Mouse (Mus musculus) stomach, embryonic 15.5 days (tissue): Measurements from ENCODE around the gene Trim44. TPM values are rescaled to one million over a fixed set of nuclear protein-coding genes. Genes with fewer than 3 reads are reported as not detected.

Source experiments
- ATAC-seq: fragments of 200-750 bp; cut with Nextera tagmentation; 2 replicates; pipeline ENCODE4 v1.8.0; 2017; ENCODE audit warnings: low read depth, moderate number of reproducible peaks, moderate TSS enrichment; ENCODE audit not compliant: insufficient read depth, low FRiP score
- H3K27ac ChIP-seq: fragments of 300-500 bp; sonication (generic); 2 replicates; pipeline ENCODE4 v1.5.1; 2015; ENCODE audit warnings: mild to moderate bottlenecking, inconsistent platforms
- H3K27me3 ChIP-seq: fragments of 300-500 bp; sonication (generic); replicated peaks from 2 replicates; pipeline ENCODE4 v1.6.1; 2015; ENCODE audit warnings: inconsistent platforms
- H3K36me3 ChIP-seq: fragments of 300-500 bp; sonication (generic); 2 replicates; pipeline ENCODE4 v1.6.1; 2015; ENCODE audit warnings: inconsistent platforms
- H3K4me1 ChIP-seq: fragments of 300-500 bp; sonication (generic); 2 replicates; pipeline ENCODE4 v1.6.1; 2015; ENCODE audit warnings: inconsistent platforms
- H3K4me2 ChIP-seq: fragments of 300-500 bp; sonication (generic); 2 replicates; pipeline ENCODE4 v1.6.1; 2015; ENCODE audit warnings: mild to moderate bottlenecking, inconsistent platforms
- H3K4me3 ChIP-seq: fragments of 300-500 bp; sonication (generic); replicated peaks from 2 replicates; pipeline ENCODE4 v1.5.1; 2015; ENCODE audit warnings: inconsistent platforms
- H3K9ac ChIP-seq: fragments of 300-500 bp; sonication (generic); 2 replicates; pipeline ENCODE4 v1.6.1; 2015; ENCODE audit warnings: inconsistent platforms
- H3K9me3 ChIP-seq: fragments of 300-500 bp; sonication (generic); 2 replicates; pipeline ENCODE4 v1.6.1; 2016; ENCODE audit warnings: inconsistent platforms
- WGBS: fragments of 180-500 bp; shearing (Covaris S2); methylation state at CpG from one replicate; pipeline ENCODE4 v1.1.7; 2015; 5-methylcytosine and 5-hydroxymethylcytosine counted together
- polyA plus RNA-seq: library from polyadenylated mRNA; unstranded; fragments of >200 nt; fragmentation: Nextera tagmentation; extraction: Ambion mirVana; gene quantifications from 2 replicates; pipeline ENCODE4 v1.2.1, GENCODE M21; 2015

Gene Trim44
- polyA plus RNA-seq, 1 experiment from 2014 or later, result 32.0 TPM

DNA sequence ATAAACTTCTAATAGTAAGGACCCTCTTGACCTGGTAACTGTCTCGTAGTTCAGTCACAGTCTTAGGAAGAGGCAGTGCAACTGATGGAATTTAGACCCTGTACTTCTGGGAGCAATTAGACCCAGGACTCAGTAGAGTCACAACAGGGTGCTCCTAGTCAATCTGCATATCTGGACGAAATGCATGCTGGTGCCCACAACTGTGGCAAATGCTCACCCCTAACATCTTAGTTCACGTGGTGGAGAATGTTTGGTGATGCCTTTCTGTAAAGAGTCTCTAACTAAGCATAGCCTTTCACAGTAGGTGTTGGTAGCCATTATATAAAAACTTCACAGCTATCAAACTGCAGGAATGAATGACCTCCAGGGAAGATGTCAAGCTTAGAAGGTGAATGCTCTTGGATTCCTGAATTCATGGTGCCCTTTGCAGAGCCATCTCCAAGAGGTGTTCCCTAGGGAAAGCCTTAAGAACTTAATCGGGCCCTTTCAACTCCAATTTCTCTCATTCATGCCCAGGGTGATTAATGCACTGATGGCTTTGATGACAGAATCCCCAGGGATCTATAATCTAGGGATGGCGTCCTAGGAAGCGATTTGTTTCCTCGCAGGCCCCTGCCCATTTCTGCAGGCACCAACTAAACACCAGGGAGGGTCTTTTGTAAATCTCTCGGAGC, 29.9 kb upstream of the Trim44 start:
- Histone ChIP-seq H3K4me3 (no peak overlapping the region), H3K36me3 (no peaks in the 10 kb centered on the region), H3K9ac (no peak overlapping the region), H3K27me3 (0 out of 2 replicates have a peak, but pooled peaks cover 2% of the 10 kb centered on the region), H3K27ac (no peak overlapping the region), H3K4me1 (no peaks in the 10 kb centered on the region), H3K9me3 (no peaks in the 10 kb centered on the region), H3K4me2 (no peak overlapping the region)
- WGBS, result 62% methylated on average over 8 of the region's 8 CpGs
- ATAC-seq, result no peak

DNA sequence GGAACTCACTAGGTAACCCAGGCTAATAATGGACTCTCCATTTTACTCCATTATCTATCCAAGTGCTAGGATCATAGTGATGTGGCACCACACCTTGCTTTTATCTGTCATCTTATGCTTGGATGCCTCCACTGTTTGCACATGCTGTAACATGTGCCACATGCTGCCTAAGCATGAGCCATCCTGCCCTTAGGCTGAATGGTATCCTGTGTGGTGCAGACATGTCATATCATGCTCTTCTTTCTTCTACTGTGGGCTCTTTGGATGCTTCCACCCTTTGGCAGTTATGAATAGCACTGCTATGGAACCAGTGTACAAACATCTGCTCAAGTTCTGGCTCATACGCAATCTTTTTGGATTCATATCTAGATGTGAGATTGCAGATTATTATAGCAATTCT, 26.3 kb upstream of the Trim44 start:
- Histone ChIP-seq H3K4me1 (no peaks in the 10 kb centered on the region), H3K27ac (no peak overlapping the region), H3K36me3 (no peaks in the 10 kb centered on the region), H3K9ac (no peak overlapping the region), H3K9me3 (no peaks in the 10 kb centered on the region), H3K27me3 (0 out of 2 replicates have a peak, but pooled peaks cover 2% of the 10 kb centered on the region), H3K4me3 (no peak overlapping the region), H3K4me2 (no peak overlapping the region)
- no peak for ATAC-seq
- WGBS, result 72% methylated on average over 1 of the region's 1 CpGs

DNA sequence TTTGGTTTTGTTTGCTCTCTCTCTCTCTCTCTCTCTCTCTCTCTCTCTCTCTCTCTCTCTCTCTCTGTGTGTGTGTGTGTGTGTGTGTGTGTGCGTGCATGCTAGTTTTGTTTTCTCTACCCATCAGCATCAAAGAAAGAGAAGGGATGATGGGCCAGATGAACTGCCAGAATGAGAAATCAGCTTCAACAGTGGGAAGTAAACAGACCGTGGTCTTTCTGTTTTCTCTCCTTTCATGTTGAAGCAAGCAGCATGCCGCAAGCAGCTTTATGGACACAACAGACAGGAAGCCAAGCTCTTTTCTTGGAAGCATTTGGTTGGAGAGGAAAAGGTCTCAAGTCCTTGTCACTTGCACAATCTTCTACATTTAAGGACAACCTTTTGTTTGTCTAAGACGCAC, 23.5 kb upstream of the Trim44 start:
- Histone ChIP-seq H3K4me1 (no peaks in the 10 kb centered on the region), H3K36me3 (no peaks in the 10 kb centered on the region), H3K9ac (no peak overlapping the region), H3K27me3 (0 out of 2 replicates have a peak, but pooled peaks cover under 1% of the 10 kb centered on the region), H3K9me3 (no peaks in the 10 kb centered on the region), H3K27ac (no peak overlapping the region), H3K4me3 (no peak overlapping the region), H3K4me2 (no peak overlapping the region)
- ATAC-seq, result no peak
- WGBS, result 30% methylated on average over 3 of the region's 4 CpGs

DNA sequence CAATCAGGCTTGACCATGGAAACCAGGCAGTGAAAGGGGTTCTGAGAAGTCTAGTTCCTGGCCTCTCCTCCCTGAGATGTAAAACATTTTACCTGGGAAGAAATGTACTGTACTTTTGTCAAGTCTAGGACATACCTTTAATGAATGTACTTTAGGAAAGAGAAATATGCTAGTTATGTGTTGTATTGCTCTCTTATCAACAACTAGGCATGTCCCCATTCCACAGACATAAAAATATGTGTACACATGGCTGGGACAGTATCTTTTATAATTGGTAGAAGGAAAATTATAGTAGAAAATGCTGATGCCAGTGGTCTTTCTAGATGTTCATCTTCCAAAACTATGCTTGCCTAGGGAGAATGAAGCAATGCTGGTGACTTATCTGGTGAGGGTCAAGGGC, 20.3 kb upstream of the Trim44 start:
- Histone ChIP-seq H3K4me2 (no peak overlapping the region), H3K9ac (no peak overlapping the region), H3K27ac (no peak overlapping the region), H3K4me3 (no peak overlapping the region), H3K9me3 (no peaks in the 10 kb centered on the region), H3K4me1 (no peaks in the 10 kb centered on the region), H3K27me3 (no peaks in the 10 kb centered on the region), H3K36me3 (no peaks in the 10 kb centered on the region)
- ATAC-seq, result no peak

DNA sequence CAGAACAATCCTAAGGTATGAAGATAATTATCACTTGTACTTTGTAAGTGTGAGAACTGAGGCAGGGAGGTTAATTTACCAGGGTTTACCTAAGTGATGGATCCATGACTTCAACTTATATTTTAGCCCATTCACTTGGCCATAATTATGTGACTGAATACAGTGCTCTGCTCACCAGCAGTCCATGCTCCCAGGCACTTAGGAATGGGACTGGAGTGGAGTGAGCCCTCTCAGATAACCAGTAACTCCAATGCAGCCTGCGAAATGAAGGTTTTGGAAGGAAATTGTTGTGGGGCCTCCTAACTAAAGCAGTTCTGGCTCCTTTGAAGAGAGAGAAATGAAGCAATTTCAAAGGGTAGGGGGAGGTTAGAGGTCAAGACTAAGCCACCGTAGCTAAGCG, 18.8 kb upstream of the Trim44 start:
- H3K9me3 ChIP-seq, result no peaks in the 10 kb centered on the region
- no peak overlapping the region for H3K9ac ChIP-seq
- H3K36me3 ChIP-seq, result no peaks in the 10 kb centered on the region
- H3K4me1 ChIP-seq, result no peaks in the 10 kb centered on the region
- H3K27ac ChIP-seq, result no peak overlapping the region
- no peaks in the 10 kb centered on the region for H3K27me3 ChIP-seq
- H3K4me2 ChIP-seq, result no peak overlapping the region
- H3K4me3 ChIP-seq, result no peak overlapping the region
- ATAC-seq, result no peak
- WGBS, result 62% methylated on average over 3 of the region's 3 CpGs

DNA sequence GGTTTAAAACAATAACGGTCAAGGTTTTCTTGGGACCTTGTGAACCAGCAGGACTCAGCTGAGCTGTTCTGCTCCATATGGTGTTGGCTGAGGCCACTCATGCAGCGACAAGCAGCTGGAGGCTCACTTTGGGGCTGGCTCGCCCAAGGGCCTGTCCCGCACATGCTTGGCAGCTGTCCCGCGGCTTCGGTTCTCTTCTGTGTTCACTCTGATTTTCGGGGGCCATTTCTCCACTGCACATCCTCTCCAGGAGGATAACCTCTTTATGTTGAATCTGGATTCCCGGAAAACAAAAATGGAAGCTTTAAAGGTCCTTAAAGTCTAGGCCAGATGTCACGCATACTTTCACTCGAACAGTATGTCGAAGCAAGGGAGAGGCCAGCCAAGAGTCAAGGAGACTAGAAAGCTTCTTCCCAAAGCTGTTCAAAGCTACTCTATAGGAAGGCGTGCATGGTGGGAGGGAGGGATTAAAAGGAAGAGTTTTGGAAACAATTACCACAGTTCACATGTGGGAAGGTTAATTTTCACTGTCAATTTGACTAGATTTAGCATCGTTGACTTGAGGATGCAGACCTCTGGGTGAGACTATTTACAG, 8.6 kb upstream of the Trim44 start:
- no peak overlapping the region for H3K27ac ChIP-seq
- H3K36me3 ChIP-seq, result no peaks in the 10 kb centered on the region
- no peaks in the 10 kb centered on the region for H3K9me3 ChIP-seq
- no peak overlapping the region for H3K4me3 ChIP-seq
- H3K4me1 ChIP-seq, result no peaks in the 10 kb centered on the region
- no peak overlapping the region for H3K9ac ChIP-seq
- H3K27me3 ChIP-seq, result no peaks in the 10 kb centered on the region
- peak; percentile 35; the same call in 1 of the 2 replicates for ATAC-seq
- no peak overlapping the region for H3K4me2 ChIP-seq
- 60% methylated on average over 14 of the region's 14 CpGs for WGBS

DNA sequence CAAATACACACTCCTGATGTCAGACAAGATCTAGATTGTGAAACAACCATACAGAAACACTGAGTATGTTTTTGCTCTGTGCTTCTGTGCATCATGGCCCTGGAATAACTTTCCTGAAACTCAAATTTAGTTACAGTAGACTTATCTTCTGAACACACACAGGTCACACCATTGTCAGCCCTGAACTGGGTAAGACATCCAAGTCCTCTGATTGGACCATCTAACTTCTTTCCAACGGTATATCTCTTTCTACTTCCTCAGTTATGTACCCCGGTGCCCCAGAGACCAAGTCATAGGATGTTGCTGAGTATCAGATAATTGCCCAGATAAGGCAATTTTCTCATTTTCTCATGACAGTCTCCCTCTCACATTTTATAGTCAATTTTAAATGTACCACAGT, 5.1 kb upstream of the Trim44 start:
- Histone ChIP-seq H3K27me3 (no peaks in the 10 kb centered on the region), H3K9ac (no peak overlapping the region), H3K27ac (no peak overlapping the region), H3K36me3 (no peaks in the 10 kb centered on the region), H3K4me3 (no peak overlapping the region), H3K4me2 (no peak overlapping the region), H3K9me3 (no peaks in the 10 kb centered on the region), H3K4me1 (peaks cover 4% of the 10 kb centered on the region; the same call in 1 of the 2 replicates)
- WGBS, result 76% methylated on average over 2 of the region's 2 CpGs
- no peak for ATAC-seq

DNA sequence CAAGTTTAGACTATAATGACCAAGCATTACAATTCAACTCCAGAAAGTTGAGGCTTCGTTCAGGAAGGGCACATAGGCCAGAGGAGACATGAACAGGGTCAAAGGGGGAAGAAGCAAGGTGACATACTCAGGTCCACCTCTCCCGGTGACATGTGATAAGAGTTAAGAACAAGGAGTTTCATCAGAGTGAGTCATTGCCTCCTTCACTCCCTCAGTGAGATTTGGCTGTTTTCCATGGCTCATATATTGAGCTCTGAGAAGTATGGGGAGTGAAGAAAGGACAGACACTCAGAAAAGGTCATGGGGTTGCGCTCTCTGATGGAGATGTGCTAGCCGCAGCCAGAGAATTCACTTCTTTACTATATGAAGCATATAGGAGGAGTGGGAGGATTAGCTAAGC, 3.0 kb upstream of the Trim44 start:
- Histone ChIP-seq H3K27ac (no peak overlapping the region), H3K4me3 (no peak overlapping the region), H3K27me3 (no peaks in the 10 kb centered on the region), H3K4me2 (no peak overlapping the region), H3K36me3 (no peaks in the 10 kb centered on the region), H3K9ac (no peak overlapping the region), H3K9me3 (no peaks in the 10 kb centered on the region), H3K4me1 (peaks cover 13% of the 10 kb centered on the region)
- ATAC-seq, result no peak
- 62% methylated on average over 4 of the region's 4 CpGs for WGBS

DNA sequence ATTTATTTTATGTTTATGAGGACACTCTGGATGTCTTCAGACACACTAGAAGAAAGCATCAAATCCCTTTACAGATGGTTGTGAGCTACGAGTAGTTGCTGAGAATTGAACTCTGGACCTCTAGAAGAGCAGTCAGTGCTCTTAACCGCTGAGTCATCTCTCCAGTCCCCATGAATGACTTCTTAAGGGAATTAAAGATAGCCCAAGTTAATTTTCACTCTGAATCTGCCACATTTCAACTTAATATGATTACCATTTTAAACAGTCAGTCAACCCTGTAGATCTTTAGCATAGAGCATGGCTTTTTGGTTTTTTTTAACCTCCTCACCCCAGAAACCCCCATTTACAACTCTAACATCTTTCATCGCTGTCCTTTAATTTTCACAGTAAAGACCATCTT, 2.1 kb upstream of the Trim44 start:
- 88% methylated on average over 3 of the region's 3 CpGs for WGBS

DNA sequence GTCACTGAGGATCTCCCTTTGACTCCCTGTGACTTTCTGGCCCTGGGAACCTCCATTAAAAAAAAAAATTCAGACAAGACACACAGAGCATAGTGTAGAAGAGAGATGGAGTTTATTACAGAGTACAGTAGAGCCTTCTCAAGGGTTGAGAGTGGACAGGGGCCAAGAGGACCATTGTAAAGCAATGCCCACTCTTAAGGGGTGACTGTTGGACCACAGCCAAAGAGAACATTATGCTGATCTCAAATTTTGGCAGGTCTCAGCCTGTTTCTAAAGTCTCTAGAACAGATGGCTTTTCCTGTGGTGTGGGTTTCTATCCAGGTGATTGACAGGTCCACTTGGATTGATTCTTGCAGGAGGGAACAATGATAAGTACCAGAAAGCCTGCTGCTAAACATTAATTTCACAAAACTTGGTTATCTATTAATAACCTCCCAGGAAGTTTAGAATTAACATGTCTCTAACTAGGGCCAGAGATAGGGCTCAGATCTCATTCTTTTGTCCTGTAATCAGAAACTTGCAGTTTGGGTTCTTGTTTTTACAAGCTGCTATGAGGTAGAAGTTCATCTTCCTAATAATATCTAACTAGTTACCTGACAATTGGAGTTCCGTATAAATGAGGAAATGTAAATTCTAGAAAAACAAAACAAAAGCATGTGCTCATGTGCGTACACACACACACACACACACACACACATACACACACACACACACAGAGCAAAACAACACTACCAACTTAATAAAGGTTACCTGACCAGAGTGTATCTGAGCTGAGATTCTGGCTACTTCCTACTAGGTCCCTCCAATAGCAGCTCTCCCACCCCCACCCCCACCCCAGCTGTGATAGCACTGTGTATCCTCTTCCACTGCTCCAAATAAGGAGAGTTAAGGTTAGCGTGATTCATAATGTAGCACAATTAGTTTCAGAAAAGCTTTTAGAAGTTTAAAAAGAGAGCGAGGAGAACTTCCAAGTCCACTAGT, 1.0 kb downstream of the Trim44 start:
- Histone ChIP-seq H3K27ac (no peak overlapping the region), H3K4me2 (peak overlapping the region; percentile 37), H3K36me3 (no peaks in the 10 kb centered on the region), H3K4me3 (peak overlapping the region; percentile 7), H3K27me3 (no peaks in the 10 kb centered on the region), H3K9ac (no peak overlapping the region), H3K9me3 (no peaks in the 10 kb centered on the region), H3K4me1 (peaks cover 13% of the 10 kb centered on the region)
- 48% methylated on average over 4 of the region's 4 CpGs for WGBS
- 0 out of 2 replicates have a peak, but pooled peaks have one; percentile 40 for ATAC-seq

More for the DNA sequence above, 2.1 kb upstream of the Trim44 start:
- Histone ChIP-seq H3K27ac (no peak overlapping the region), H3K36me3 (no peaks in the 10 kb centered on the region), H3K9ac (no peak overlapping the region), H3K4me2 (no peak overlapping the region), H3K4me1 (peaks cover 13% of the 10 kb centered on the region), H3K4me3 (no peak overlapping the region), H3K27me3 (no peaks in the 10 kb centered on the region), H3K9me3 (no peaks in the 10 kb centered on the region)
- ATAC-seq, result no peak

DNA sequence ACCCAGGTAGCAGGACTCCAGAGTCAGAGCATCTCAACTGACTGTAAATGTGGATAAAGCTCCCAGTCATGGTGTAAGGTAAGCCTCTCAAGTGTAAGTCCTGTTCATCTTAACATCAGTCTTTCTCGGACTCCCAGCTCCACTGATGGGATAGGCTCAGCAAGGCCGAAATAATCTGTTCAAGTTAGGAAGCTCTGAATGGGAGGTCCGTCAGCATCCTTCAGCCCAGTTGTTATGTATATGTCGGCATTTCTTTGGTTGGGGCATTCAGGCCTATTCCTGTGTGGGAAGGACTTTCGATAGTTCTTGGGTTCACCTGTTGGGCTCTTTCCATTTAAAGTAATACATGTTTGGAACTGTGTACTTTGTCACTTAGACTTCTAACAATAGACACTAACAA, 3.6 kb downstream of the Trim44 start:
- H3K36me3 ChIP-seq, result no peaks in the 10 kb centered on the region
- no peak overlapping the region for H3K27ac ChIP-seq
- no peaks in the 10 kb centered on the region for H3K9me3 ChIP-seq
- no peak overlapping the region for H3K4me2 ChIP-seq
- peaks cover 21% of the 10 kb centered on the region for H3K4me1 ChIP-seq
- 87% methylated on average over 5 of the region's 5 CpGs for WGBS
- H3K9ac ChIP-seq, result no peak overlapping the region
- H3K4me3 ChIP-seq, result no peak overlapping the region
- ATAC-seq, result no peak
- H3K27me3 ChIP-seq, result no peaks in the 10 kb centered on the region

DNA sequence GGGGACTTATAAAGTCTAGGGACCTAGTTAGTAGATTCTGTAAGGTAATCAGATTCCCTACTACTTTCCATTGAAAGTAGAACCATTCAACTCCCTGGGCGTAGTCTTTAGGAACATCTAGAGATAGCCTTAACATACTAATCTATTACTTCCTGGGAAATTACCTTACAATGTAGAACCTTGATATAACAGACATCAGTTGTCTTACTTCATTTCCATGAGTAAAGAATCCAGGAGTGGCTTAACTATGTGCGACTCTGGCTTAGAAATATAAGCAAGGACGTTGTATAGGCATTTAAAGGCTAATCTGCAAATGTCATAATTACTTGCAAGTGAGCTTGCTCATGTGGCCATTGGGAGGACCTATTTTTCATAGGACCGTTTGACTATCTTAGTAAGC, 4.3 kb downstream of the Trim44 start:
- no peak for ATAC-seq
- Histone ChIP-seq H3K36me3 (no peaks in the 10 kb centered on the region), H3K4me2 (no peak overlapping the region), H3K9me3 (no peaks in the 10 kb centered on the region), H3K27ac (no peak overlapping the region), H3K27me3 (no peaks in the 10 kb centered on the region), H3K9ac (no peak overlapping the region), H3K4me1 (peaks cover 21% of the 10 kb centered on the region), H3K4me3 (no peak overlapping the region)
- WGBS, result 83% methylated on average over 4 of the region's 4 CpGs
